Comparison of ENCODE assay signal across 19 mouse cellular contexts in the genomic region with DNA sequence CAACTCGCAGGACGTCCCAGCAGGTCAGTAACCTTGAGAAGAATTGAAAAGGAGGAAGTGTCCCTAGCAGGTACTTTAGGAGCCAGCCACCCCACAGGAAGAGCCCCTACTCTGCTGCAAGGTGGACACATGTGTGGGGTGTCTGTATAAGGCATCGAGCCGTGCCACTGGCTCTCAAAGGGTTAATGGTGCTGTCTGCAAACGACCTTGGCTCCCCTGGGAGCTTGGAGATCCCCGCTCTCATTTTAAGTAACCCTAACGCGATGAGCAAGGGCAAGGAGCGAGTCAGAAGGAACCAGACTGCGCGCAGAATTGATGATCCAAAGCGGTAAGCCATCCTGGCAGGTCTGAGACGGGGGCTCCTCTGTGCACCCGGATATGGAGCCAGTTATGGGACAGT. TPM values are rescaled to one million over a fixed set of nuclear protein-coding genes. Genes with fewer than 3 reads are reported as not detected.
DNase-seq lines count a peak whose midpoint lies in the region; ATAC-seq lines count a peak whose summit lies in the region.
"Had no signal": no experiment of that assay in that cellular context is flagged by ENCODE, and none has a peak within 500 bp of the region (broad histone marks: within the 10 kb centered on the region; RNA-seq: fewer than 3 reads in every experiment).

No protein-coding gene starts in this region.

- no peak for ATAC-seq in hindbrain, embryonic 11.5 days (ENCODE audit: low FRiP score)
- no peak for ATAC-seq in midbrain, embryonic 16.5 days
- ATAC-seq in midbrain, embryonic 15.5 days (replicated peaks): no peak
- ATAC-seq in hindbrain, embryonic 12.5 days (ENCODE audit: low FRiP score): no peak
- ATAC-seq: CD4-positive, CD25-positive, alpha-beta regulatory T cell, adult 4 months; forebrain, postnatal 0 days; inflammation-experienced regulatory T-cells, adult 6 months; liver, embryonic 12.5 days had no signal

- H3K36me3 ChIP-seq in hindbrain, embryonic 10.5 days: no peaks in the 10 kb centered on the region
- no peaks in the 10 kb centered on the region for H3K36me3 ChIP-seq in hindbrain, embryonic 11.5 days (ENCODE audit: control insufficient read depth, insufficient read depth, low read length)
- H3K36me3 ChIP-seq in midbrain, embryonic 16.5 days (ENCODE audit: control insufficient read depth, insufficient read depth, low read length): no peaks in the 10 kb centered on the region
- no peaks in the 10 kb centered on the region for H3K36me3 ChIP-seq in midbrain, embryonic 15.5 days (replicated peaks)
- no peaks in the 10 kb centered on the region for H3K36me3 ChIP-seq in hindbrain, embryonic 12.5 days
- H3K36me3 ChIP-seq in splenic B cell, adult 2 months (ENCODE audit: control insufficient read depth, insufficient read depth, low read length, poor library complexity, severe bottlenecking): no peaks in the 10 kb centered on the region
- H3K36me3 ChIP-seq: liver, embryonic 12.5 days had no signal

- 31% methylated on average over 14 of the region's 14 CpGs for WGBS in hindbrain, embryonic 10.5 days
- whole genome bisulfite sequencing in hindbrain, embryonic 11.5 days: 33% methylated on average over 14 of the region's 14 CpGs
- 22% methylated on average over 14 of the region's 14 CpGs for WGBS in midbrain, embryonic 16.5 days
- WGBS in midbrain, embryonic 15.5 days: 21% methylated on average over 14 of the region's 14 CpGs
- WGBS in hindbrain, embryonic 12.5 days: 27% methylated on average over 14 of the region's 14 CpGs

- H3K9me3 ChIP-seq in hindbrain, embryonic 10.5 days: no peaks in the 10 kb centered on the region
- no peaks in the 10 kb centered on the region for H3K9me3 ChIP-seq in hindbrain, embryonic 11.5 days (ENCODE audit: control insufficient read depth, low read length)
- H3K9me3 ChIP-seq in midbrain, embryonic 16.5 days (replicated peaks; ENCODE audit: control insufficient read depth, low read length, poor library complexity, severe bottlenecking): no peaks in the 10 kb centered on the region
- no peaks in the 10 kb centered on the region for H3K9me3 ChIP-seq in midbrain, embryonic 15.5 days
- no peaks in the 10 kb centered on the region for H3K9me3 ChIP-seq in hindbrain, embryonic 12.5 days (replicated peaks)
- H3K9me3 ChIP-seq: liver, embryonic 12.5 days; megakaryocyte, embryonic 14.5 days had no signal

- peaks cover 65% of the 10 kb centered on the region for H3K27me3 ChIP-seq in hindbrain, embryonic 10.5 days (ENCODE audit: insufficient read depth, poor library complexity, severe bottlenecking)
- peaks cover 6% of the 10 kb centered on the region for H3K27me3 ChIP-seq in hindbrain, embryonic 11.5 days (ENCODE audit: control insufficient read depth, insufficient read depth, low read length)
- H3K27me3 ChIP-seq in midbrain, embryonic 16.5 days (ENCODE audit: control insufficient read depth, insufficient read depth, low read depth, low read length): no peaks in the 10 kb centered on the region
- no peaks in the 10 kb centered on the region; the same call in 1 of the 2 replicates for H3K27me3 ChIP-seq in midbrain, embryonic 15.5 days (replicated peaks)
- peaks cover 16% of the 10 kb centered on the region for H3K27me3 ChIP-seq in hindbrain, embryonic 12.5 days
- H3K27me3 ChIP-seq in splenic B cell, adult 2 months (ENCODE audit: control insufficient read depth, insufficient read depth, low read length, poor library complexity, severe bottlenecking): no peaks in the 10 kb centered on the region

- DNase-seq in hindbrain, embryonic 10.5 days (ENCODE audit: low spot score): no peak
- no peak for DNase-seq in hindbrain, embryonic 11.5 days (ENCODE audit: low spot score)
- peak; percentile 46 for DNase-seq in splenic B cell, adult 2 months (ENCODE audit: low read depth, low spot score)
- no peak for DNase-seq in lung, adult 18-20 months
- DNase-seq: adrenal gland, postnatal 14 days; cerebellum, adult 9-10 months; embryo, embryonic 11 days; forebrain, postnatal 0 days; gastrocnemius, postnatal 10 days; right cerebral cortex, postnatal 14 days; thymus, adult 18-20 months had no signal

- H3K4me3 ChIP-seq in hindbrain, embryonic 10.5 days: peak overlapping the region; percentile 4; the same call in 1 of the 2 replicates
- H3K4me3 ChIP-seq in hindbrain, embryonic 11.5 days (ENCODE audit: low read depth, low read length): no peak overlapping the region
- H3K4me3 ChIP-seq in midbrain, embryonic 16.5 days (ENCODE audit: low read depth, low read length): no peak overlapping the region
- no peak overlapping the region for H3K4me3 ChIP-seq in midbrain, embryonic 15.5 days
- no peak overlapping the region for H3K4me3 ChIP-seq in hindbrain, embryonic 12.5 days
- H3K4me3 ChIP-seq: liver, embryonic 12.5 days; megakaryocyte, embryonic 14.5 days; myocyte had no signal

- no peak overlapping the region for H3K9ac ChIP-seq in hindbrain, embryonic 11.5 days (ENCODE audit: low read depth, low read length)
- 0 out of 2 replicates have a peak overlapping the region, but pooled peaks have one; percentile 14 for H3K9ac ChIP-seq in midbrain, embryonic 16.5 days (ENCODE audit: low read depth, low read length)
- no peak overlapping the region for H3K9ac ChIP-seq in midbrain, embryonic 15.5 days
- no peak overlapping the region; the same call in 1 of the 2 replicates for H3K9ac ChIP-seq in hindbrain, embryonic 12.5 days
- H3K9ac ChIP-seq: forebrain, postnatal 0 days; liver, embryonic 12.5 days had no signal

- H3K27ac ChIP-seq in hindbrain, embryonic 10.5 days: no peak overlapping the region
- H3K27ac ChIP-seq in hindbrain, embryonic 11.5 days (ENCODE audit: low read depth, low read length): no peak overlapping the region
- H3K27ac ChIP-seq in midbrain, embryonic 16.5 days (ENCODE audit: low read length): no peak overlapping the region
- H3K27ac ChIP-seq in midbrain, embryonic 15.5 days: no peak overlapping the region
- H3K27ac ChIP-seq in hindbrain, embryonic 12.5 days: no peak overlapping the region; the same call in 1 of the 2 replicates
- H3K27ac ChIP-seq: liver, embryonic 12.5 days had no signal

- H3K4me2 ChIP-seq in hindbrain, embryonic 11.5 days (replicated peaks; ENCODE audit: low read depth, low read length): no peak overlapping the region
- H3K4me2 ChIP-seq in midbrain, embryonic 16.5 days (ENCODE audit: low read length): no peak overlapping the region
- H3K4me2 ChIP-seq in midbrain, embryonic 15.5 days: no peak overlapping the region
- H3K4me2 ChIP-seq in hindbrain, embryonic 12.5 days (replicated peaks): peak overlapping the region; percentile 17; the same call in 1 of the 2 replicates
- H3K4me2 ChIP-seq: liver, embryonic 12.5 days had no signal

- peaks cover 36% of the 10 kb centered on the region for H3K4me1 ChIP-seq in hindbrain, embryonic 10.5 days (replicated peaks)
- no peaks in the 10 kb centered on the region; the same call in 1 of the 2 replicates for H3K4me1 ChIP-seq in hindbrain, embryonic 11.5 days (replicated peaks; ENCODE audit: control insufficient read depth, insufficient read depth, low read length)
- H3K4me1 ChIP-seq in midbrain, embryonic 16.5 days (ENCODE audit: control insufficient read depth, insufficient read depth, low read length): no peaks in the 10 kb centered on the region
- 0 out of 2 replicates have a peak, but pooled peaks cover 4% of the 10 kb centered on the region for H3K4me1 ChIP-seq in midbrain, embryonic 15.5 days
- peaks cover 9% of the 10 kb centered on the region for H3K4me1 ChIP-seq in hindbrain, embryonic 12.5 days
- H3K4me1 ChIP-seq: liver, embryonic 12.5 days had no signal

RNA-seq across cellular contexts. Expression of a gene that starts 24.7 kb away (rescaled TPM):
- 9.6 and 12.2 TPM in 2 replicates for polyA plus RNA-seq in hindbrain, embryonic 10.5 days (2016; fragmentation: Nextera tagmentation; extraction: Ambion mirVana)
- 7.9 and 8.4 TPM in 2 replicates for polyA plus RNA-seq in hindbrain, embryonic 11.5 days (2014; fragmentation: Nextera tagmentation; extraction: Ambion mirVana)
- 9.7 and 11.4 TPM in 2 replicates for polyA plus RNA-seq in midbrain, embryonic 16.5 days (2015; fragmentation: Nextera tagmentation; extraction: Ambion mirVana)
- polyA plus RNA-seq in midbrain, embryonic 15.5 days (2015; fragmentation: Nextera tagmentation; extraction: Ambion mirVana): 11.3 and 11.6 TPM in 2 replicates
- polyA plus RNA-seq in hindbrain, embryonic 12.5 days (2016; fragmentation: Nextera tagmentation; extraction: Ambion mirVana): 14.1 and 15.4 TPM in 2 replicates
